Mouse (Mus musculus): Measurements from ENCODE around the gene Rnf166. TPM values are rescaled to one million over a fixed set of nuclear protein-coding genes. Genes with fewer than 3 reads are reported as not detected.

The Rnf166 gene
- 1.7 and 1.8 TPM in 2 replicates for polyA plus RNA-seq (2012)

DNA sequence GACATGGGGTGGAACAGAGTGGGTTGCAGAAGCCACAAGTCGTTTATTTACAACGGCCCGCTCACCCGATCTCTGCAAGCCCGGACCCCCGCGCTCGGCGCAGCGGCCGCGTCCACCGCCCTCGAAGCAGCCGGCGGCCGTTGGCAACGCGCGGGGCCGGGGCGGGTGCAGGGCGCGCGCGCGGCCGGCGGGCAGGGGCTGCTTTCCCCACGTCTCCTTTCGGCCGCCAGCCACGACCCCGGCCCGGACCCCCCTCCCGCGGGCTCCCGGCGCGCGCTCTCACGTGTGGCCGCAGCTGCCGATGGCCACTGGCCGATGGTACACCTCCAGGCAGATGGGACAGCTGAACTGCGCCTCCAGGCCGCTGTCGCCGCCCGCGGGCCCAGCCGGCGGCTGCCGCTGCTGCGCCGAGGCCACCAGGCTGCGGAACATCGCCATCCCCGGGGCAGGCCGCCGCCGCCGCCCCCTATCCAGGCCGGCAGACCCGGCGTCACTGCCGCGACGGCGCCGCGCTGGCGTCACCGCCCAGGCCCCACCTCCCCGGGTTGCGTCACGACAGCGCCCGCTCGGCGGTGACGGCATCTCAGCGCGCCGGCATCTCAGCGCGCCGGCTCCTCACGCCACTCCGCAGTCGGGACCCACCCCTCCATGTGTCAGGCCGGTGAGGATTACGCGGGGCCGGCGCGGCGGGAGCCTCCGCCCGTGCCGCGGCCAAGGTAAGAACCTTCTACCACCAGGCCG, at the start of gene Rnf166, which contains the start of gene Ctu2:
Rnf166 (minus strand) TSS at position 485 of the 741 bp plus-strand sequence.
Ctu2 (plus strand) TSS at position 564 of the 741 bp plus-strand sequence.
- Histone ChIP-seq H3K36me3 (ENCODE audit: control insufficient read depth) (peaks cover 53% of the 10 kb centered on the region), H3K4me1 (ENCODE audit: control insufficient read depth) (peaks cover 39% of the 10 kb centered on the region), H3K27me3 (ENCODE audit: control insufficient read depth) (no peaks in the 10 kb centered on the region), H3K4me3 (replicated peaks) (peak within 1 kb of the TSS; percentile 85), H3K9me3 (ENCODE audit: control insufficient read depth, low read length) (no peaks in the 10 kb centered on the region)
- TF ChIP-seq GATA1 (IDR thresholded peaks at IDR 0.05; ENCODE audit: low read length), result no peak
- no peak for TF ChIP-seq TAL1 (IDR thresholded peaks at IDR 0.05; ENCODE audit: low read length)

DNA sequence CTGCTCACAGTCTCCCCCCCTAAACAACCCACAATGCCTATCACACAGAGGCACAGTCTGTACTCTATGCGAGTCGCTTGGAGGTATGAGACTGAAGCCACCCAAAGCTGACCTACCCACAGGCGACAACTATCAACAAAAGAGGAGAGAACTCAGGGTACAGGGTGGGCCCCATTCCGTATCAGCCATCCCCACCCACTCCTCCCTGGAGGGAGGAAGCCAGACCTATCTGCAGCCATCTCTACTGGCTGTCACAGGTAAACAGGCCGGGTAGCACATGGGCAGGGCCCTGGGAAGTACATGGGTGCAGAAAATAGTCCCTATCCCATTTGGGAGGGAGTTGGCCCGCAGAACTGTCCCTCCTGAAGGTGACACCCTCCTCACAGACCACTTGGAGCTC, 49.1 kb upstream of the Rnf166 start:
- H3K9me3 ChIP-seq (ENCODE audit: control insufficient read depth, low read length), result peaks cover 3% of the 10 kb centered on the region; the same call in 1 of the 2 replicates
- H3K27me3 ChIP-seq (ENCODE audit: control insufficient read depth), result no peaks in the 10 kb centered on the region
- H3K4me3 ChIP-seq (replicated peaks), result peak overlapping the region; percentile 45
- TF ChIP-seq GATA1 (IDR thresholded peaks at IDR 0.05; ENCODE audit: low read length) (peak; percentile 57), TAL1 (IDR thresholded peaks at IDR 0.05; ENCODE audit: low read length) (no peak)
- peaks cover 91% of the 10 kb centered on the region for H3K36me3 ChIP-seq (ENCODE audit: control insufficient read depth)
- peaks cover 88% of the 10 kb centered on the region for H3K4me1 ChIP-seq (ENCODE audit: control insufficient read depth)

DNA sequence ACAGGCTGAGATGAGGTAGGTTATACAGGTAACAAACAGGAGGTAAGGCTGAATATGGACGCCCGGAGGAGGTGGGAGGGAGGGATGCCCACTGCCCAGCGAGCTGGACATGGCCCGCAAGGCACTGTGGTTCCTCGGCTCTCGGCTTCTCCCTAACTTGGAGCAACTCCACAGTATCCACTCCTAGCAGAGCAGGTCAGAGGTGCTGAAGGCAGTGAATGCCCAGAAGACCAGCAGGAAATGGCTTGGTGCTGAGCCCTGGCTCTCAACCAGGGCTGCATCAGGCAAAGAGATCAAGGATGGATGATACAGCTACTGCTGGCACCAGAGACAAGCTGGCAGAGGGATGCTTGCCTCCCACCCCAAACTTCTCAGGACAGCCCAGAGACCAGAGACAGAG, 48.6 kb upstream of the Rnf166 start:
- no peak for TF ChIP-seq TAL1 (IDR thresholded peaks at IDR 0.05; ENCODE audit: low read length)
- TF ChIP-seq GATA1 (IDR thresholded peaks at IDR 0.05; ENCODE audit: low read length), result no peak
- Histone ChIP-seq H3K4me1 (ENCODE audit: control insufficient read depth) (peaks cover 90% of the 10 kb centered on the region), H3K4me3 (replicated peaks) (peak overlapping the region; percentile 45)

DNA sequence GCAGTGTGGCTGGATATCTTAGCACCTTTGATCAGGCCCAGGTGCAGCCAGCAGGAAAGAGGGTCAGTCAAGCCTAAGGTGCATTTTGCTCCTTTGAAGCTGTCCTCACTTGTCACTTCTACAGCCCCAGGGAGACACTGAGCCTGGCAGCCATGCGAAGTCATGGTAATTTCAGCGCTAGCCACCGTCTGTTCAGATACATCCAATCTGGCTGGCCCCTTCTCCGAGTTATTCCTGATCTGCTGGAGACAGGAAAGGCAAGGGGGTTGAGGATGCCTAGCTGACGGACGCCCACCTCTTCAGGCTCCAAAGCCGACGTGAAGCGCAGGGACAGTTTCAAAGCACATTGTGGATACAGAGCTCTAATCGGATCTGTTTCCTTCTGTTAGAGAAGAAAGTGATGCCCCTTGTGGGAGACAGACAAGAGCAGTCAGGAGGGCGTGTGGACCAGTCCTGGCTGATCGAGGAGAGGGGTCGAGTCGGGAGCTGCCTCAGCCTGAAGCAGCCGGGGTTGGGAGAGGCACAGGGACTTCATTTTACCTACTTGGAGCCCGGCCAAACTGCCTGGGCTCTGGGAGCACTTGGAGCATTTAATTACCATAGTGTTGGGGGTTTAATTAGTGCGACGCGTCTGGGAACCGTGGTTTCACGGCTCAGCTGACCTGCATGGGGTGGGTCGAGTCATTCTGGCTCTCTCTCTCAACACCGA, 47.9 kb upstream of the Rnf166 start:
- no peak for TF ChIP-seq GATA1 (IDR thresholded peaks at IDR 0.05; ENCODE audit: low read length)
- no peak for TF ChIP-seq TAL1 (IDR thresholded peaks at IDR 0.05; ENCODE audit: low read length)
- Histone ChIP-seq H3K4me3 (replicated peaks) (no peak overlapping the region), H3K4me1 (ENCODE audit: control insufficient read depth) (peaks cover 88% of the 10 kb centered on the region), H3K27me3 (ENCODE audit: control insufficient read depth) (no peaks in the 10 kb centered on the region), H3K36me3 (ENCODE audit: control insufficient read depth) (peaks cover 91% of the 10 kb centered on the region), H3K9me3 (ENCODE audit: control insufficient read depth, low read length) (0 out of 2 replicates have a peak, but pooled peaks cover under 1% of the 10 kb centered on the region)

More for the DNA sequence above, 48.6 kb upstream of the Rnf166 start:
- H3K36me3 ChIP-seq (ENCODE audit: control insufficient read depth), result peaks cover 92% of the 10 kb centered on the region
- no peaks in the 10 kb centered on the region for H3K27me3 ChIP-seq (ENCODE audit: control insufficient read depth)
- H3K9me3 ChIP-seq (ENCODE audit: control insufficient read depth, low read length), result peaks cover 3% of the 10 kb centered on the region; the same call in 1 of the 2 replicates

DNA sequence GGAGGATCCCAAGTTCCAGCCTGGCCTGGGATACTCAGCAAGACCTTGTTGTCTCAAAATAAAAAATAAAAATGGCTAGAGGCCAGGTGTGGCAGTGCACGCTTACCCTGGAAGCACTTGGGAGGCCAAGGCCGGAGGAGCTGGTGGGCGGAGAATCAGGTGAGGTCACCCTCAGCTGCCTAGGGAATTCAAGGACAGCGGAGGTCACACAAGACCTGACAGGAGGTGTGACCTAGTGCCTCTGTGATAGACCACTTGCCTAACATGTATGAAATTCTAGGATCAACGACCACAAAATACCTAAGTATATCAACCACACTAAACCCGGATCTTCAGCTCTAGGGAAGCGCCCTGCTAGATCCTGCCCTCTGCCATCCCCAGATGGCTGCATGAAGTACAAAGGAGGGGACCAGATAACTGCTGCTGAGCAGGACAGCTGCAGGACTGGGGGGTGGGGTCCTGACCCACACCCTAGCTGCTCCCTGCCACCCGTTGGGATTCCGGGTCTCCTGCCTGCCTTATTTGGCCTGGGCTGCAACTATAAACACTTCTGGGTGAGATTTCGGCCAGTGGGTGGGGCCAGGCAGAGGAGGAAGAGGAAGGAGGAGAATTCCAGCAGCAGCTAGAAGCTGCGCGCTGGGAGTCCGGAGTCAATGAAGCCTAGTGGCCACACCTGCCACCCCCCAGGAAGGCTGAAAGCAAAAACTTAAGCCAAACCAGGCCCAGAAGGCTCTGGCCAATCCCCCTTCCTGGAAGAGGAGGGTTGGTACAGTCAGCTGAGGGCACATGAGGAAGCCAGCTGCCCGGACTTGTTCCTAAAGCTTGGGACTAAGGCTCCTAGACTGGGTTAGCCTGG, 47.2 kb upstream of the Rnf166 start:
- Histone ChIP-seq H3K36me3 (ENCODE audit: control insufficient read depth) (peaks cover 92% of the 10 kb centered on the region), H3K9me3 (ENCODE audit: control insufficient read depth, low read length) (no peaks in the 10 kb centered on the region), H3K27me3 (ENCODE audit: control insufficient read depth) (no peaks in the 10 kb centered on the region), H3K4me1 (ENCODE audit: control insufficient read depth) (peaks cover 91% of the 10 kb centered on the region), H3K4me3 (replicated peaks) (no peak overlapping the region)
- TF ChIP-seq GATA1 (IDR thresholded peaks at IDR 0.05; ENCODE audit: low read length) (no peak), TAL1 (IDR thresholded peaks at IDR 0.05; ENCODE audit: low read length) (no peak)

DNA sequence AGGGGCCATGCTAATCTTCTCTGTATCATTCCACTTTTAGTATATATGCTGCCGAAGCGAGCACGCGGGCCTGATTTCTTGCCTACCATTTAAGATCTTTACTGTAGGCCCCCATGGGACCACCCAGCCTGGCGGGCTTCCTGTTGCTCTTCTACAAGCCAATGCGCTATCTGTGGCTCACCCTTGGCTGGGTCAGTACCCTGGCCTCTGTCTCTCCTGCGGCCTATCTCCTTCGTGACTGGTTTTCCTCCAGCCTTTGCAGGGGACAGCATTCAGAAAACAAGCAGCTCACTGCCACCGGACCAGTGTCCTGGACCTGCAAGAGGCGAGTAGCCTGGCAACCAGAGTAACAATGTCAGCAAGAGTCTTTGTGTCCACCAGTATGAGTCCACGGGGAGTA, 44.7 kb upstream of the Rnf166 start:
- no peak for TF ChIP-seq TAL1 (IDR thresholded peaks at IDR 0.05; ENCODE audit: low read length)
- no peak for TF ChIP-seq GATA1 (IDR thresholded peaks at IDR 0.05; ENCODE audit: low read length)
- Histone ChIP-seq H3K4me3 (replicated peaks) (no peak overlapping the region), H3K9me3 (ENCODE audit: control insufficient read depth, low read length) (no peaks in the 10 kb centered on the region), H3K4me1 (ENCODE audit: control insufficient read depth) (peaks cover 85% of the 10 kb centered on the region), H3K36me3 (ENCODE audit: control insufficient read depth) (peaks cover 92% of the 10 kb centered on the region), H3K27me3 (ENCODE audit: control insufficient read depth) (no peaks in the 10 kb centered on the region)

DNA sequence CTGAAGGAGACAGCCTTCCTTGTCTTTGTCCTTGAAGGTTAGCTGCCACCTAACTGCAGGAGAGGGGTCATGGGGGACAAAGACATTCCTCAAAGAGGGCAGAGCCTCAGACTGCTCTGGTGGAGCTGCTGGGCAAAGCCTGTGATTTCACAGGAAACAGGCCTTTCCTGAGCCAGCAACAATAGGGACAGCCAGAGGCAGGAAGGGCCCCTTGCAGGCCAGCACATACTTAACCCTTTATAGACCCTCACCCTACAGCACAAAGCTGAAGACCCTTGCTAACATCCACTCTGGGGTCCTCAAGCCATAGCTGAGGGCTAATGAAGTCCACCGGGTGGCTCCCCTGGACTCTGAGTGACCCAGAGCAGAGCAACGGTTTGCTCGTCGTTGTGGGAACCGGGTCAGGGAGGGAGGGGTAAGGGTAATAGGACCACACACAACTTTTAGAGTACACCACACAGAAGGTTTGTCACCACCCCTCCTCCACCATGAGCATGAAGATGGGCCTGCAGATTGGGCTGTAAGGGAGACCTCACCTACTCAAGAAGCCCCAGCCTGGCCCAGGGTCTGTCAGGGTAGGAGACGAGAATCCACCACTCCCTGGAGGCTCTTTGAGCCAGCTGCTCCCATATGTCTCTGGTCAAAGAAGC, 41.8 kb upstream of the Rnf166 start:
- Histone ChIP-seq H3K4me3 (replicated peaks) (no peak overlapping the region), H3K9me3 (ENCODE audit: control insufficient read depth, low read length) (no peaks in the 10 kb centered on the region), H3K4me1 (ENCODE audit: control insufficient read depth) (peaks cover 78% of the 10 kb centered on the region), H3K36me3 (ENCODE audit: control insufficient read depth) (peaks cover 92% of the 10 kb centered on the region), H3K27me3 (ENCODE audit: control insufficient read depth) (no peaks in the 10 kb centered on the region)
- TF ChIP-seq GATA1 (IDR thresholded peaks at IDR 0.05; ENCODE audit: low read length), result no peak
- no peak for TF ChIP-seq TAL1 (IDR thresholded peaks at IDR 0.05; ENCODE audit: low read length)

DNA sequence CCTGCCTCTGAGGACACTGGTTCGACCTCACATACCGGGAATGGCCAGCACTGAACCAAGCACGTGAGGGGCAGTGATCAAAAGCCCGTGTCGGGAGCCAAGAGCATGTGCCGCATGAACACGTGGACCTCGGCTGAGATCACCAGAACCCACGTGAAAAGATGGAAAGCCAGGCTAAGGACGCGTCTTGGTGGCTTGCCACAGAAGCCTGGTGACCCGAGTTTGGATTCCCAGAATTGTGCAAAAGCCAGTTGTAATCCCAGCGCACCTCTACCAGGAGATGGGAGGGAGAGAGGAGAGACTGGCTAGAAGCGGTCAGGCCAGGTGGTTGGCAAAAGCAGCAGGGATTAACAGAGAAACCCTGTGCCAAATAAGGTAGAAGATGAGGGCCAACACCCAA, 39.8 kb upstream of the Rnf166 start:
- TF ChIP-seq GATA1 (IDR thresholded peaks at IDR 0.05; ENCODE audit: low read length) (no peak), TAL1 (IDR thresholded peaks at IDR 0.05; ENCODE audit: low read length) (no peak)
- Histone ChIP-seq H3K4me1 (ENCODE audit: control insufficient read depth) (peaks cover 84% of the 10 kb centered on the region), H3K9me3 (ENCODE audit: control insufficient read depth, low read length) (no peaks in the 10 kb centered on the region), H3K27me3 (ENCODE audit: control insufficient read depth) (no peaks in the 10 kb centered on the region), H3K4me3 (replicated peaks) (no peak overlapping the region), H3K36me3 (ENCODE audit: control insufficient read depth) (peaks cover 99% of the 10 kb centered on the region)

Measured in erythroblast, embryonic 14.5 days (primary cell).